Mouse (Mus musculus) urinary bladder, adult 18-20 months (tissue): Measurements from ENCODE around the gene Arhgef1.
A peak's percentile ranks its signal among the peaks of the same experiment; 100 is the strongest.

Experiments
- DNase-seq, 2 experiments: peaks; one replicate each; pipeline ENCODE4 v3.0.0; 2022; ENCODE audit warnings: low spot score in 2 of 2, mixed read lengths in 2 of 2

The Arhgef1 gene

DNA sequence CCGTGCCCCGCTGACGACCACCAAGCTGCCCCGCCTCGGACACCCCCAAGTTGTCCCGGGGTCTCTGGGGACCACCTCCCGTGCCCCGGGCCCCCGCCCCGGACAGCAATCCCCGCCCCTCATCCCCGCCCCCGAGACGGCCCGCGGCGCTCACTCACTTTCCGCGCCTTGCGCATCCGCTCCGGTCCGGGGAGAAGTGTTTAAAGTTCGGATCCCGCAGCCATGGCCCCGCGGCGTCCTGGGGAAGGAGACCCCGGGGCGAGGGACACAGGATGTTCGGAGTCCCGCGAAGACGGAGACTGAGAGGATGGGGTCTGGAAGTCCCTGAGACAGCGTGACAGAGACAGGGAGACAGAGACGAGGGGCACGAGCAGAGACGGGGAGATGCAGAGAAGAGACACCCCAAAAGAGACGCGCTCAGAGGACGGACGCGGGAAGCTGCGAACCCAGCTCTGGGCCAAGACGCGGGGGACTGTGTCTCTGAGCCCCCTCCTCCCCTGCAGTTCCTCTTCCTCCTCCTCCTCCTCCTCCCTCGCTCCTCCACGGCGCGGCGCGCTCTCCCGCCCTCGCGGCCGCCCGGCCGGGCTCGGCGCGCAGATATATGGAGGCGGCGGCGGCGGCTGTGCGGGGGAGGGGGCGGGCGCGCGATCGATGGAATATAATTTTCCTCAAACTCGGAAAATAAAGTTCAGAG, 41.7 kb downstream of the Arhgef1 start, which contains the start of gene Gm4881:
Gene Gm4881 (minus strand): TSS at position 238 of the 694 bp plus-strand sequence.
- no peak for DNase-seq

DNA sequence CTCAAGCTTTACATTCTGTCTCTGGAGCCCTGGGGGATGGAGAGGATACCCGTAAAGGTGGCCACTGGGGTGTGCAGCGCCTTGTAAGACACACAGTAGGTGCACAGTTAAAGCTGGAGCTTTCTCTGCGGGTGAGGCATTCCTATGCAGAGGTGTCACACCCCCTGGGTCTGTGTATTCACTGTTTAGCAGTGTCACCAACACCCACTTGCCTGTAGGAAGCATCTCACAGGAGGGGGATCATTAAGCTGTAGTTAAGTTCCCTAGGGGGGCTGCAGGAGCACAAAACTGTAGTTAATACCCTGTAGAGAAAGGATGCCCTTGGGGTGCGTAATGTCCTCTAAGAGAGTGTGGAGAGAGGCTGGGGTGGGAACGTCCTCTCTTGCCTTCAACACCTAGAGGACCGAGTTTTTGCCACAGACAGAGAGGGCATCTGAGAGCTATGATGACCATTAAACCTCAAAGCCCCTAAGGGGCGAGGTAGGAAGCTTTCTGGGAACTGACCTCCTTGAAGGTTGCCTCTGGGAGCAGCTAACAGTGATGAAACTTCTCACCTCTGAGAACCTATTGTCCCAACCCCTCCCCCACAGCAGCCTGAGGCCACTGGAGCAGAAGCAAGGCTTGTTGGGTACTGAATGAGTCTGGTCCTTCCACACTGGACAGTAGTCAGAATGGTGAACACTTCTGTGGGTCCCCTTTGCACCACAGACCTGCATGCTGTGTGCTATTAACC, 44.8 kb downstream of the Arhgef1 start:
- DNase-seq, result no peak

DNA sequence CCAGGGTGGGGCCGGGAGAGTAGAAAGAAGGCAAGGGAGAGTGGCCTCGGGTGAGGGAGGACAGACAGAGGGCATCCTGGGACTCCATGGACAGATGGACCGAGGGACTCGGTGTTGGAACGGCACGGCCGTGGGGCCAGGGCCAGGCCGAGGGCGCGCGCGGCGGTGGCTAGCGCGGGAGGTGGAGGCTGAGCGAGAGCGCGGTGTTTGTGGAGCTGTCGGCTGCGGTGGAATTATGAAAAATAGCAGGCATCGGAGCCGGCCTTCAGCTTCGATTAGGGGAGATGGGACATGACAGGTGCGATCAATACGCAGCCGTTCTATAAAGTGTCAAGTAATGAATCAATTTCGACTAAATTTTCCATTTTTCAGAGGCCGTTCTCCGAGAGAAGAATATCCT, 46.1 kb downstream of the Arhgef1 start:
- DNase-seq, result no peak

DNA sequence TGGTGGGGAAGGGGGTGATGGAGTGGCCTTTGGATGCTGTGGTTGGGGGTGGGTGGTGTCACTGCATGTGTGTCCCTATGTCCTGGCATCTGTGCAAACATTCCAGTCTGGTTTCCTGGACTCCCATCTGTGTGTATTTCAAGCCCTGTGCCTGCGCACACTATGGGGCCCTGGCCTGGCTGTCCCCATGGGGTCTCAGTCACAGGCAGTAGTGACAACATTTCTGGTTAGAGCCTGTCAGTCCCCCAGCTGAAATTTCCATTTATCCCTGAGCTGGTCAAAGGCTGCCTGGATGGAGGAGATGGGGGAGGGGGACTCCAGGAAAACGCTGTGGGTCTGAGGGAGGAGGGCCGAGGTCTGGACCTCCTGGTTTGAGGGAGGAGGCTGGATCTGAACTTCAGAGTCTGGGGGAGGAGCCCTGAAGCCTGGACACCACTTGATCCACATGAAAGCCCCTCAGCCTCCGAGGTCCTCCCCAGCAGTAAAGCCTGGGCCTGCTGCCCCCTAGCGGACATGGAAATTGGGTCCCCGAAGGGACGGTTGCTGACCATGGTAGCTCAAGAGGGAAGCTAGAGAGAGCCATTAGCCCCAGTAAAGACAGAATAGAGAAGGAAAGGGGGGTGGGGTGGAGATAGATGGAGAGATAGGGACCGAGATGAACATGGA, 47.4 kb downstream of the Arhgef1 start:
- DNase-seq, result peak in 1 of 2 experiments; percentile 60

DNA sequence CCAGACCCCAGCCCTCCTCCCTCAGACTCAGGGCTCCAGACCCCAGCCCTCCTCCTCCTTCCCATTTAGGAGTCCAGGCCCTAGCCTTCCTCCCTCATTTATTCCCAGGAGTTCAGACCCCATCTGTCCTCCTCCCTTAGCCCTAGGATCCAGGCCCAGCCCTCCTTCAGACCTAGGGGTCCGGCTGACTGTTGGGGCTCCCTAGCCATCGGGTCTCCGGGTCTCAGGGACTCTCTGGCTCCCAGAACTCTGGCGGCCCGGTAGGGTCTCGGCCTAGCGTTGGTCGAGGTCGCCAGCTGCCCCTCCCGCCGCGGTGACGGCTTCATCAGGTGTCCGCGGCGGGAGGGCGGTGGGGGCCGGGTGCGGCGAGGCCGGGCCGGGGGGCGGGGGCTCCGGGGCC, 51.3 kb downstream of the Arhgef1 start:
- no peak for DNase-seq

DNA sequence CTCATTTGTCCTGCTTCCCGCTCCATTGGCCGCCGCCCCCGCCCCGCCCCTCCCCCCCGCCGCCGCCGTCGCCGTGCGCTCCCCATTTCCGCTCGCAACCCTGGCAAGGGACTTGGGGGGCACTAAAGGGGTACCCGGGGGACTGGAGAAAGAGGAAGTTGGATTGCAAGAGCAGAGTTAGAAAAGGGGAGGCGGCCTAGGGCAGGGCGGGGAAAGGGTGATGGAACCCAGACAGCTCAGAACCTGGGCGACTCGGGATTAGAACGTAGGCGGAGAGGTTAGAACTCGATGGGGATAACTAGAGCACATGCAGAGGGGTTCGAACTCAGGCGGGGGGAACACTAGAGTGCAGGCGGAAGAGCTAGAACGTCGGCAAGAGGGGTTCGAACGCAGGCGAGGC, 51.7 kb downstream of the Arhgef1 start:
- DNase-seq, result no peak

DNA sequence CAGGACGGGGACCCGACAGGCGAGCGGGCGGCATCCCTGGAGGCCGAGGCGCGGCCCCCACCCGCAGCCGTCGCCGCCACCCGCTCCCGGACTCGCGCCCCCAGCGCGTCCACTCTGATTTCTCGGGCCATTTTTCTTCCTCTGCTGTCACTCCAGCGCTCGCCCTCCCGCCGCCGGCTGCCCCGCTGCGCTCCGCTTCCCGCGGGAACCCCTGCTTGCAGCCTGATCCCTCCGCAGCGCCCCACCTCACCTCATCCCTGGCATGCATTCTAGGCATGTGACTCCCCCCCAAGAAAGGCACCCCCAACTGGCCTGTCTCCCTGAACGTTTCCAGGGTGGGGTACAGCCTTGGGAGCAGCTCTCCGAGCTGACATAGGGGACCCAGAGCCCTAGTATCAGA, 52.5 kb downstream of the Arhgef1 start:
- DNase-seq, result no peak

DNA sequence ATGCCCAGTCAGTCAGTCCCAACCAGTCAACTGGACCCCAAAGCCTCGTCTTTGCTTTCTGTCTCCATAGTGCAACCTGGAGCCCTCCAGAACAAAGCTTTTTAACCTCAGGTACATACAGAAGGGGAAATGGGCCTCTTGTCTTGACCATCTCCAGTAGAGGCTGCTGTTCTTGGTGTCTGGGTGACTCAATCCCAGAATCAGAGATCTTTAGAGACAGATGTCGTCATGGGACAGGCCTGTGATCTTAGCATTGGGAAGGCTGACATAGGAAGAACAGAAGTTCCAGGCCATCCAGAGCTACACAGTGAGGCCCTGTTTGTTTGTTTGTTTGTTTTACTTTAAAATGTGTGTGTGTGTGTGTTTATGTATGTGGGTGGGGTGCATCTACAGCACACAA, 61.6 kb downstream of the Arhgef1 start:
- no peak for DNase-seq

DNA sequence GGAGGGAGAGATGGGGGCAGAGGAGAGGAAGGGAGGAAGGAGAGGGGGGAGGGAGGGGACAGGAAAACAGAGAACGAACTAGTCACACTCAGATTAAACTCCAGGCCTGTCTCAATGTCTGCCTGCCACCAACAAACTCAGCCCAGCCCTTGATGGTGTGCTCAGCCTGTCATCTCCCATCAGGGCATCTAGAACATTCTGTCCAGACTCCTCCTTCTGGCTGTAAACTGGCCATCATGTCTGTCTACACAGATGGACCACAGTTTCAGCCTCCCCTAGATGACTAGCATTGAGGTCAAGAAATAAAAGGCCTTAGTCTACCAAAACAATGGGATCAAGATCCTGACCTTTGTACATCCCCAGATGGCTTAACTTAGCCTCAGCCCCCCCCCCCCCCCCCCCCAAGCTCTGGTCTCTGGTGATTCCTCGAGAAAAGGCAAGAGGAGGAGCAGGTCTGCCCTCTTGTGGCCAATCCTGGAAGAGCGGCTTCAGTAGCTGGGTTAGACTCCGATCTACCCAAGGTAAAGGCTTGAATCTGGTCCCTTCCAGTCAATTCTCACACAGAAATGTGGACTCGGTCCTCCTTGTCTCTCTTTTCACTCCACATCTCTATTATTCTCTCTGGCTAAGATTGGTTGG, 62.3 kb downstream of the Arhgef1 start:
- peak; percentile 64 to 69 for DNase-seq

DNA sequence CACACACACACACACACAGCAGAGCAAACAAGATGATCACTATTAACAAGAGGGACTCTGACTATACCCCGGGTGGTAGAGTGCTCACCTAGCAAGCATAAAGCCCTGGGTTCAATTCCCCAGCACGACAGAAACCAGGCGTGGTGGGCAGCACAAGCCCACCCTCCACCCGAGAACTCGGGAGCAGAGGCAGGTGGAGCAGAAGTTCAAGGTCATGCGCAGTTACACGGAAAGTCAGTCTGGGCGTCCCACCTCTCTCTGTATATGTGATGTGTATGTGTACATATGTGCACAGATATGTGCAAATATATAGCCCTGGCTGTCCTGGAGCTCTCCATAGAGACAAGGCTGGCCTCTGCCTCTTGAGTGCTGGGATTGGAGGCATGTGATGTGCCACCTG, 65.3 kb downstream of the Arhgef1 start:
- no peak for DNase-seq

DNA sequence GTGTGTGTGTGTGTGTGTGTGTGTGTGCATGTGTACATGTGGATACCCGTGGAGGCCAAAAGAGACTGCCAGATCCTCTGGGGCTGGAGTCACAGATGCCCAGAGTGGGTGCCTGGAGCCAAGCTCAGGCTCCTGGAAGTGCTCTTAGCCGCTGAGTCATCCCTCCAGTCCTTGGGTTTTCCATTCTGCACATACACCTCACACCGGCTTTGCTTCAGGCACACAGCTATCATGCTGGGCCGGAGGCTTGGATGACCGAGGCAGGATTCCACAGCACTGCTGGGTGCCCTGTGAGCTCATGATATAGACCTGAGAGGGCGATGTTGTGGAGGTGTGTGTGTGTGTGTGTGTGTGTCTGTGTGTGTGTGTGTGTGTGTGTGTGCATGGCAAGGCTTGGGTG, 65.8 kb downstream of the Arhgef1 start:
- DNase-seq, result no peak

DNA sequence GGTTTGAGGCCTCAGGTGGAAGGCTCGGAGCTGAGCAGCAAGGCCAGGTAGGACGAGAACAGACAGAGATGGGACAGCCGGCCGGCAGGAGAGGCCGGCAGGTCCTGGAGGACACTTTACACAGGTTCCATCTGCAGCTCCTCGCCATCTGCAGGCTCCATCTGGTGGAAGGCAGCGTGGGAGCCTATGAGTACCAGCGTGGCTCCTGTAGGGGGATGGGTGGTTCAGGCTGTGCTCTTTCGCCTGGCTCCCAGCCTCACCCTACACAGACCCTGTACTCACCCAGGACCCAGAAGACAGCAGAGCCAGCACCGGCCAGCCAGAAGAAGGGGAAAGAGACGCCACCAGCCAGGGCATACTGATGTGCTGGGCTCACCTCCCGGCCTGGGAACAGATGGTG, 67.1 kb downstream of the Arhgef1 start:
- DNase-seq, result no peak

DNA sequence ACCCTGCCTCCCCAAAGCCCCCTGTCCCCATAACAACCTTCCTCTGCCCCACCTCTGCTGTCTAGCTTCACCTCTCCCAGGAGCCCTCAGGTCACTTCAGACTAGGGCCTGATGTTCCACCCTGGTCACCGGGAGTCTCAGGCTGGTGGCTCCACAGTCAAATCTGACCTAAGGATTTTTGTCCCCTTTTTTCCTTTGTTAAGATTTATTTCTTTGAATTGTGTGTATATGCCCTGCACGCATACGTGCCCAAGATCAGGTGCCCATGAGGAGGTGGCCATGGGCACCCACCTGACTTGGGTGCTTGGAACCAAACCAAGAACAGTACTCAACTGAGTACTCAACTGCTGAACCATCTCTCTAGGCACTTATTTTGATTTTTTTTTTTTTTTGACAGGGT, 67.6 kb downstream of the Arhgef1 start:
- DNase-seq, result no peak

DNA sequence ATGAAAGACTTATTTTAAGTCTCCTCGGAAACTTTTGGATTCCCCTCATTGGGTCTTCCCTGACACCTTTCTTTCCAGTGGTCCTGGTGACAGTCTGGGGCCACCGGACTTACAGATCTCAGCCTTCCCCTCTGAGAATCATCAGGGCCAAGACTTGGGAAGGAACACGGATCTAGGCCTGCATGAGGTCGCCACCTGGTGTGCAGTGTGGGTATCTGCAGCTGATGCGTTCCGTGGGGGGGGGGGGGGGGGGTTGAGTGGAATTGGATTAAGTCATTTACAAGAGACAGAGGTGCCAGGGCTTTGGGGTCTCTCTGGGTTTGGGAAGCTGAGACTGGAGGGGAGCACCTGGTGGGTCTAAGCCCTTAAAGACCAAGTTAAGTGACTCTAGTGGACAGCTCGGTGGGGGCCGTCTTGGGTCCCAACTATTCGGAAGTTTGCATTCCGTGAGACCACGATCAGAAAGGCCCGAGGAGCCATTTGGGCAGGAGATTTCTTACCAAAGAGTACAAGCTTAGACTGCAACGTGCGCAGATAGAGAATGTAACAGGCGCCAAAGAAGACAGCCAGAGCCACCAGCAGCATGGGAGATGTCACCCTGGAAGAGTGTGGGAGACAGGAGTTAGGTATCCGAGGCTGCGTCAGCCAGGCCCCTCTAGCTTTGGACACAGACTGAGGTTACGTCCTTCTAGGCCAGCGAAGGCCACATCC, 68.7 kb downstream of the Arhgef1 start:
- peak in 1 of 2 experiments; percentile 26 for DNase-seq

DNA sequence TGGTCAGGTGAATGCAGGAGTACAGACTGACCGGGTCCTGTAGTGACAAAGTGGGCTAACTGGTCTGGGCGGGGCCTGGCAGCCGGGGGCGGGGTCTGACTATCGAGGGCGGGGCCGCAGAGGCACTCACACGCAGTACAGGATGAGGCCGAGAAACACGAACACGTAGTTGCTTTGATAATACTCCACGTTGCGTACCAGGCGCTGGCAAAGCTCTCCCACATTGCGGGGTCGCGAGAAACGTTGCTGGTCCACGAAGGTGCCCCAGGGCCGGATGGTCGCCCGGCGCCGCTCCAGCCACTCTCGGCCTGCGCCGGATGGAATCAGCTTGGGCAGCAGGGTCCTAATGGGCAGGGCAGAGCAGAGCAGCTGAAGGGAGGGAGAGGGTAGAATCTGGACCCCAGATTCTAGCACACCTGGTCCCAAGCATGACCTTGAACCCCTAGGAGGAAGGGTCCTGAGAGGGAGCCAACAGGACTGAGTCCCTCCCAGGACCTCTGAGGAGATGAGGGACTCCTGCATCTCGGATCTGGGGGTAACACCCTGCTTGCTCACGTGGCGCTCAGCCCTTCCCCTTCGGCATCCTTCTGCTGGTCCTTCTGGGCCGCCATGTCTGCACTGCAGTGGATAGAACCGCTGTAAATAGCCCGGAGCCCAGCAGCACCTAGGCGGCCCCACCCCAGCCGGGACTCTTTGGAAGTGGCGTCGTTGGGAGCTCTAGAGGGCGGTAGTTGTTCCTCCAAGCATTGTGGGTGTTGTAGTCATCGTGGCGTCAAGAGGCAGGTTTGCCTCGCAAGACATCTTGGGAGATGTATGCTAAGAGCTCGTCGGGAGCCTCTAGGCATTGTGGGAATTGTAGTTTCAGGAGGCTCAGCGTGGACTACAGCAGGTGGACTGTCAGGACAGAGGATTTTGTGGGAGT, 69.5 kb downstream of the Arhgef1 start, which contains the start of gene Rabac1:
Gene Rabac1 (minus strand): TSS at position 783 of the 922 bp plus-strand sequence.
- peak; percentile 92 to 96 for DNase-seq

DNA sequence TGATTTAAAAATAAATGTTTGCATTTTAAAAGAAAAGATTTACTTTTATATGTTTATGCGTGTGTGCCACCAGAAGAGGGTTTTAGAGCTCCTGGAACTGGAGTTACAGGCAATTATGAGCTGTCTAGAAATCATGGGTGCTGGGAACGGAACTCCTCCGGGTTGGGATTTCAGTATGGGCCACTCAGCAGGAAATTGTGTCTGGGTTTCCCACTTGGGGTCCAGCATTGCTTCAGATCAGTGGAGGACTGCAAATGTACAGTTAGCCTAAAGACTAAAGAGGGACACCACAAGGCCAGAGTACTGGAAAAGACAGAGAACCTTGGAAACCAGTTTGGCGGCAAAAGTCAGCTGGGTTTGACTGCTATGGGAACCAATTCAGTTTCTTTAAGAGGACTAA, 70.5 kb downstream of the Arhgef1 start:
- no peak for DNase-seq

DNA sequence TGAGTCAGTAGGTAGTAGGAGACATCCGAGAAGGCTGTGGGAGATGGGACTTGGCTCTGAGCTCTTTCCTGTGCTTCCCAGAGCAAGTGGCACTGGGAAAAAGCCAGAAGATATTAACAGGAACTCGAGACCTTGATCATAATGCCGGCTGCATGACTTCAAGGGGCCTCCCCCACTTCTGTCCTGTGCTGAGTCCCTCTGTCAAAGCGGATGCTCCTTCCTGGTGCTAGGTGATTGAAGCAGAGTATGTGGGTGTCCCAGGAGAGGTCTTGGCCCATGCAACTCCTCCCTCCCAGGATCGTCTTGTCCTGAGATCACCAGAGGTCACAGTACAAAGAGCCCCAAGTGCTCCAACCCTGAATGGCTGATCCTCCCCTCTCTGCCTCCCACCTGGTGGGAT, 71.2 kb downstream of the Arhgef1 start:
- no peak for DNase-seq

DNA sequence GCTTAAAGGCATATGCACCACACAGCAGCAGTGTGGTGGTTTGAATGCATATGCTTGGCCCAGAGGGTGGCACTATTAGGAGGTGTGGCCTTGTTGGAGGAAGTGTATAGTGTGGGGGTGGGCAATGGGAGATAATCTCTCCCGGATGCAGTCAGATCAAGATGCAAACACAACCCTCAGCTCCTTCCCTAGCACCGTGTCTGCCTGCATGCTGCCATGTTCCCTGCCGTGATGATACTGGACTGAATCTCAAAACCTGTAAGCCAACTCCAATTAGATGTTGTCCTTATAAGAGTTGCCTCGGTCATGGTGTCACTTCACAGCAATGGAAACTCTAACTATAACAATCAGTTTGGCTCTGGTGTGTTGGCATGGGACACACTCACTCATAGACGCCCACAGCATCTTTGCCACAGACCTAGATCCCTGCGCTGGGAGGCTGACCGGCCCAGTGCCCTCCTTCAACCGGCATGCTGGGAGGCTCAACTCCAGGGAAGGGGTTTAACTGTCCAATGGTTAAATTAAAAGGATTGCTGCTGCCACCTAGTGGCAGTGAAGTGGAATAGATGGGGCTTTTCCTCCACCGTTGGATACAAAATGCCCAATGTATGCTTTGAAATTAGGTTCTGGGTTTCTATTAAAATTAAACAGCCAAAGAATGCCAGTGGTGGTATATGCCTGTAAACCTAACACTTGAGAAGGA, 72.3 kb downstream of the Arhgef1 start:
- peak in 1 of 2 experiments; percentile 14 for DNase-seq
